In the genomic region with DNA sequence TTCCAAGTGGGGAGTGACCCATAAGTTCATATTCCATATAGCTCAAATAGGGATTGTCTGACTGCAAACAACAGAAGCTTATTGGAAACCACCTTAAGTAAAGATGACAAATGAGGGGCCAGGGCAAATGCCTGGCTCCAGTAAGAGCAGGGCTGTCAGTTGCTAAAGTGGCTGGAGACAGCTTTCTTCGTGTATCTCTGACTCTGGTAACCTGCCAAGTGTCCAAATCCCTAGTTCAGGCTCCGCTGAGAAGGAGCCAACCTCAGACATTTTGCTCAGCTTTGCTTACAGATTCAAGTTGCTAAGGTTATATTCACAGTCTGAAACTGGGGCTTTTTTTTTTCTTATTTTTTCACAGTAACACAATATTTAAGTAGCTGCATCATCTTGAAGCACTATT, we compare ENCODE assay signal across 15 mouse cellular contexts. TPM values are rescaled to one million over a fixed set of nuclear protein-coding genes. Genes with fewer than 3 reads are reported as not detected.
"Had no signal": no experiment of that assay in that cellular context is flagged by ENCODE, and none has a peak within 500 bp of the region (broad histone marks: within the 10 kb centered on the region; RNA-seq: fewer than 3 reads in every experiment).

No protein-coding gene starts in this region.

- H3K36me3 ChIP-seq: limb, embryonic 12.5 days; liver, embryonic 13.5 days; midbrain, embryonic 13.5 days; stomach, embryonic 15.5 days had no signal

- H3K4me2 ChIP-seq: limb, embryonic 12.5 days; liver, embryonic 13.5 days; midbrain, embryonic 13.5 days; stomach, embryonic 15.5 days had no signal

- H3K9ac ChIP-seq: limb, embryonic 12.5 days; liver, embryonic 13.5 days; liver, postnatal 0 days; midbrain, embryonic 13.5 days; stomach, embryonic 15.5 days had no signal

- H3K27ac ChIP-seq: kidney, postnatal 0 days; limb, embryonic 12.5 days; midbrain, embryonic 13.5 days; stomach, embryonic 15.5 days had no signal

- H3K4me1 ChIP-seq: stomach, embryonic 15.5 days had no signal

- H3K27me3 ChIP-seq: liver, embryonic 13.5 days; midbrain, embryonic 13.5 days; stomach, embryonic 15.5 days had no signal

- H3K9me3 ChIP-seq: limb, embryonic 12.5 days; liver, embryonic 13.5 days; midbrain, embryonic 13.5 days; stomach, embryonic 15.5 days had no signal

- DNase-seq: kidney, adult 11 months; kidney, adult 9 months; kidney, postnatal 36 days; layer of hippocampus, adult 9-11 months; layer of hippocampus, postnatal 36 days; liver; liver, embryonic 13.5 days; liver, postnatal 0 days; right cerebral cortex, postnatal 14 days; thymus, postnatal 4 days had no signal

- ATAC-seq: liver, postnatal 0 days; midbrain, embryonic 13.5 days had no signal

- H3K4me3 ChIP-seq: limb, embryonic 12.5 days; liver, embryonic 13.5 days; midbrain, embryonic 13.5 days; stomach, embryonic 15.5 days had no signal

RNA-seq across cellular contexts. Expression of a gene that starts 12.7 kb away (rescaled TPM):
- polyA plus RNA-seq: testis, adult 2 months had no signal
